Mouse (Mus musculus) left cerebral cortex, adult 18-20 months (tissue): ENCODE data around the gene Rps11. TPM values are rescaled to one million over a fixed set of nuclear protein-coding genes. Genes with fewer than 3 reads are reported as not detected.
A peak's percentile ranks its signal among the peaks of the same experiment; 100 is the strongest.
"Not testable (repeated sequence)": the region's sequence is repeated elsewhere in the genome, so short reads cannot be mapped to it uniquely, and the experiment has no call there.

Experiments used
- DNase-seq, 2 experiments: peaks; one replicate each; pipeline ENCODE4 v3.0.0; 2021 to 2022; ENCODE audit warnings: low spot score in 2 of 2, mixed read lengths in 1 of 2
- long read RNA-seq, 2 experiments: library from polyadenylated mRNA; stranded (forward); transcript quantifications; one replicate each; pipeline ENCODE4 v2.0.0; 2021
- total RNA-seq, 2 experiments: library from RNA; stranded (reverse); gene quantifications; 2 replicates each; pipeline ENCODE4 v1.2.3; 2021

Gene Rps11
- total RNA-seq = 100 to 1,000 TPM; 474 to 479 TPM
- long read RNA-seq, experiment 1, transcript Rps11-201 (5 exons, 661 nt) = major isoform, 81 of 89 reads
- long read RNA-seq, experiment 1, partial matches to known transcripts = 6 of 89 reads
- long read RNA-seq, experiment 1, other reads (novel, unspliced or antisense) = 2 of 89 reads
- long read RNA-seq, experiment 2, transcript Rps11-201 (5 exons, 661 nt) = major isoform, 110 of 115 reads
- long read RNA-seq, experiment 2, partial matches to known transcripts = 4 of 115 reads
- long read RNA-seq, experiment 2, other reads (novel, unspliced or antisense) = 1 of 115 reads

DNA sequence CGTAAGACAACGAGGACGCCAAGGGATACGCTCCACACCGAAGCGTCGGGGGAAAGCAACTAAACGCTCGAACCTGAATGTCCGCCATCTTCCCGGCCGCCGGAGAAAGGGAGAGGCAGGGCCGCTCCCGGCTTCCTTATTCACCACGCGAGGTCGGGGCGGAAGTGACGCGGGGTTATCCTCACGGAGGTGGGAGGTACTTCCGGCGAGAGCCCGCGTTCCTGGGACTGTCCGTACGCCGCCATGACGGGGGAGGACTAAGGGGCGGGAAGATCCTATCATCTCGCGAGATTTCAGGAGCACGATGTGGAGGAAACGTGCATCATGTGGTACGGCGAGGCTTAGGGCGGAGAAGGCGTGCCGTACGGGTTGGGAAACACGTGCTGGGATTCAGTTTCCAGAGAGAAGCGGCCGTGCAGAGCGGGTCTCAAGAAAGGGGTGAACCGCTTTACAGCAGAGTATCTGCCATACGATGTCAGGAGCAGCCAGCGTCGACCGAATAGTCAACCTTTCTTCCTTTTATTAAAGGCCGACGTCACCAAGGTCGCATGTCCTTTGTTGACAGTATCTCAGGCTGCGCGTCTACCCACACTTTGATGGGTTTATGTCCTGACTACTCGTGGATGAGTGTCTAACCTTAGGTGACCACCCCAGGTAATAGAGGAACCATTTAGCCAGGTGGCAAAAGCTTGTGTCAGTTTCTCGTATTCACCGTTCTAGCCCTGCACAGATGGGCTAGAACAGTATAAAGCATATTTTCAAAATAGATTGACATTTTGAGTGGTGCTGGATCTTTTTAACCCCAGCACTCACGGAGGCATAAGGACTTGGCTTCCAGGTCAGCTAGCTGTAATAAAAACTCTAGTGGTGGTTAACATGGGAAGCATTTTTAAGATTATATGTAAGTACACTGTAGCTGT is at the start of gene Rps11:
Gene Rps11 (minus strand): TSS at position 216 of the 920 bp plus-strand sequence.
- peak; percentile 99 for DNase-seq

DNA sequence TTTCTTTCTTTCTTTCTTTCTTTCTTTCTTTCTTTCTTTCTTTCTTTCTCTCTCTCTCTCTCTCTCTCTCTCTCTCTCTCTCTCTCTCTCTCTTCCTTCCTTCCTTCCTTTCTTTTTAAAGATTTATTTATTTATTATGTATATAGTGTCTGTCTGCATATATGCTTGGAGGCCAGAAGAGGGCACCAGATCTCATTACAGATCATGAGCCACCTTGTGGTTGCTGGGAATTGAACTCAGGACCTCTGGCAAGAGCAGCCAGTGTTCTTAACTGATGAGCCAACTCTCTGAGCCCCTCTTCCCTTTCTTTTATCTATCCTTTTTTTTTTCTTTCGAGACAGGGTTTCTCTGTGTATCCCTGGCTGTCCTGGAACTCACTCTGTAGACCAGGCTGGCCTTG is 49.5 kb upstream of the Rps11 start:
- DNase-seq = not testable (repeated sequence)

DNA sequence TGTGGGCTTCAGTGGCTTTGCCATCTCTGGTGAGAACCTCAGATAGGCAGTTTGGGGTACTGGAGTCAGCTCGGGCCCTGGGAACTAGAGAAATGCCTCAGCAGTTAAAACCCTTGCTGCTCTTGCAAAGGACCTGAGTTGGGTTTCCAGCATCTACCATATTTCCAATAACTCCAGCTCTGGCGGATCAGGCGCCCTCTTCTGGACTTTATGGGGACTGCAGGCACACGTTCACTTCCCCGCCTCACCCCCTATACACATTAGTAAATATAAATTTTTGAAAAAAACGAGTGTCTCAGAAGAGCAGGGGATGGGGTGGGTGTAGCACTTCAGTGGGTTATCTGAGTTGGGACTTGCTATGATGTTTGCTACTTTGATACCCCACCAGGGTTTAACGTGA is 48.7 kb upstream of the Rps11 start:
- DNase-seq = no peak

DNA sequence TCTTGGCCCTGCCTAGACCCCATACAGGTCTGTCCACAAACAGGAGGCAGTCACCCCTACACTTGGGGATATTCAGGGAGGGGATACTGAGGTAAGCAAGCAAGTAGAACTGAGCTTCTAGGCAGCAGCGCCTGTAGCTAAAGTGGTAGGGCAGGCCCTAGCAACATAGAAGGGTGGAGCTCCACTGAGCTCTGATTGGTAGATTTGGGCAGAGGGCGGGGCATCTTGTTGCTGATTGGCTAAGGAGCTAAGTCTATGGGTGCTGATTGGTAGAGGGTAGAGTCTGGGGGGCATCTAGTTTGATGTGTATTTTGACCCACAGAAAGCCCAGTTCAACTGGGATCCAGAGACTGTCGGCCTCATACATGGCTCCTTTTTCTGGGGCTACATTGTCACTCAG is 45.3 kb upstream of the Rps11 start:
- peak in 1 of 2 experiments; percentile 48 for DNase-seq

DNA sequence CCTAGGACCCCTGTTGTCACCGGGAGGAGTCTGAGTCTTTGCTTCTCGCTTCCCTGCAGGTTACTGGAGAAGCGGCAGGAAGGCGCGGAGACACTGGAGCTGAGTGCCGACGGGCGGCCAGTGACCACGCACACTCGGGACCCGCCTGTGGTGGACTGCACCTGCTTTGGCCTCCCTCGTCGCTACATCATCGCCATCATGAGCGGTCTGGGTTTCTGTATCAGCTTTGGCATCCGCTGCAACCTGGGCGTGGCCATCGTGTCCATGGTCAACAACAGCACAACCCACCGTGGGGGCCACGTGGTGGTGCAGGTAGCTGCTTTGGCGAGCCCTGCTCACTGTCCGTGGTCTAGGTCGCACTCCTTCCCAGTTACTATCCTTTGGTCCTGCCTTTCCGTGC is 44.4 kb upstream of the Rps11 start:
- DNase-seq = no peak

DNA sequence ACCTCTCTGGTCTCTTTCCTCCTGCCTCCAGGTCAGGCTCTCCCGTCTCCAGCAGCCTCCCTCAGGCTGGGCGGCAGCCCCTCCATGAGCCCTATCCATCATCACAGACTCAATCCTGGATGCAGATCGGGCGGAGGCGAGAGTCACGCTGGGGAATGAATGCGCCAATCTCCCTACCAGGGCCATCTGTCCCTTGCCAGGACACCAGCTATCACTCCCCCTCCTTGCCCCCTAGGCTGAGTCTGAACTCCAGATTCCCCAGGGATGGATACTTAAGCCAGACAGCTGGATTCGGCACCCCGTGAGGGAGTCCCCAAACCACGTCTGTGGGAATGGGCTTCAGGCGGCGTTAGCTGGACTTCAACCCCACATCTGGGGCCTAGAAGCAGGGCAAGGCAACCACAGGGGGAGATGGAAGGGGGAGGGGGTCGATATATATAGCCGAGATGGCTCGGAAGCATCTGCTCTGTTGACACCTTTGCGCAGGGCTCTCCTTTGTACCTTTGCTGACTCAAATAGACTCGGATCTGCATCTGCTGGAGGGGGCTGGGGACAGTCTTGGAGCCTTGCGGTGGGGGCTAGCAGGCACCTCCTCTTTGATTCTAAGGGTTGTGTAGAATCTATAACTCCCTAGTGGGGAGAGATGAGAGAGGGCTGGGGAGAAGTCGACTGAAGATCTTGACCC is 43.7 kb upstream of the Rps11 start:
- DNase-seq = peak in 1 of 2 experiments; percentile 73

DNA sequence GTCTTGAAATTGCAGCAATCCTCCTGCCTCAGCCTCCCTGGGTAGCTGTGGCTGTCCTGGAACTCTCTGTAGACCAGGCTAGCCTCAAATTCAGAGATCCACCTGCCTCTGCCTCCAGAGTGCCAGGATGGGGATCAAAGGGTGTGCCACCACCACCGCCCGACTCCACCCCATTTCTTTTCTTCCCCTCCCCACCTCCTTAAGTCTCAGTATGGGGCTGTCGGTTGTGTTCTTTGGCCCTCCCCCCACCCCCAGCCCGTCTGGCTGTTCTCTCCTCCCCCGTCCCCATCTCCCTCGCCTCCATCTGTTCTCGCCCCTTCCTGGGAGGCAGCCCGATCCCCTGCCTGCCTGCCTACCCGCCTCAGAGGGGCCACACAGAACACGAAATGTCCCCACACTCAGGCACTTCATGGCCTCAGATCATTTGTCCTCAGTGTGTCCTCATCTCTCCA is 42.7 kb upstream of the Rps11 start:
- DNase-seq = peak in 1 of 2 experiments; percentile 72

DNA sequence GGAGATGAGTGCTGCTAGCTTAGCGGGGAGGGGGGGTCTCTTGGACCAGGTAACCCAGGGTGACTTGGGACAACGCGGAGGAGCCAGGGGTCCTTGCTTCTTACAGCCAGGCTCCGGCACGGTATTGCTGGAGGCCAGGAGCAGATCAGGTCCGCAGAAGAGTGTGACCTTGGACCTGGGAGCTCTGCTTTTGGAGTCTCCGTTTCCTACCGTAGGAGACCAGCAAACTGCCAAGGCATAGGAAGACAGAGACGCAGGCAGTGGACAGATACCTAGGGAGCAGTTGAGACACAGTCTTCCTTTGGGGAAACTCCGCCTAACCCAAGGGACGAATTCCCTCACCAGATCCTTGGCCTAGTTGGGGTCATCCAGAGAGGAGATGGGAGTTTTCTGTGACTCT is 41.5 kb upstream of the Rps11 start:
- no peak for DNase-seq

DNA sequence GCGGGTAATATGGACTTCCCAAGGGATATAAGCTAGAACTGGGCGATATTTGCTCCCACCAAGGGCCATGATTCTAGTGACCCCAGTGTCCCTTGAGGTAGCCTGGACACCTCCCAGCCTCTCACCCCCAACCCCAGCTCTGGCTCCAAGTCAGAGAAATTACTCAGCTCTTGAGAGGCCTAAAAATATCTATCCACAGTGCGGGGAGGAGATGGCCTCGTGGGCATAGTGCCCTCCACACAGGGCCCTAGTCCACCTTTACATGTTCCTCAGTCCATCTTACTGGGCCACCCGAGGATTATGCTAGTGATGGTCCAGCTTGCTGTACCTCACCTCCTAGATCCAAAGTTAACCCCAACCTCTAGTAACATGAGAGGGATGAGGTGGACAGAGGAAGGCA is 40.6 kb upstream of the Rps11 start:
- DNase-seq = peak in 1 of 2 experiments; percentile 26

DNA sequence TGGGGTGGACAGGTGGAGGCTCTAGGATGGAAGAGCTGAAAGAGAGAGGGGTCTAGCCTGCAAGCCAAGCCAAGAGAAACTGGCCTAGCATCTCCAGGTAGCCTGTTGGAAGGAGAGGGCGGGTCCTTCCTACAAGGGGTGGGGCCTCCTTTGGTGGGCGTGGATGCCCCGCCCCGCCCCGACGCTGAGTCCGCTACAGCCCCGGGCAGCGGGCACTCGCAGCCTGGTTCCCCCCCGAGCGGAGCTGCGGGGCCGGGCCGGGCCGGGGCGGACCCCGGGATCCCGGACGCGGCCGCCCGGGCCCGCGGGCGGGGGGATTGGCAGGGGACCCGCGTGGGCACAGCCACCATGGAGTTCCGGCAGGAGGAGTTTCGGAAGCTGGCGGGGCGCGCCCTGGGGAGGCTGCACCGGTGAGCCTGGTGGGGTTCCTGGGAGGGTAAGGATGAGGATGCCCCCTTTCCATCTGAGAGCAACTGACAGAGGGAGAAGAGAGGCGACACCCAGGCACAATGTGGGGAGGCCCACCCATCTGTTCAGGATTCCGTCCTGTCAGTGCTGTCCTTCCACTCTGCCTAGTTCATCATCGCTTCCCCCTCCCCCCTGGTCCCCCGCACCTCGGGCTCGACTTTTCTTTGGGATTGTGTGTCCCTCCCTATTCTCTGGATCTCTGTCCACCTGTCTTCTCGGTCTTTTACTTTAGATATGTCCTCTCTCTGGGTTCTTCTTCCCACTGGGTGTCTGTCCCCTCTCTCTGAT is 39.7 kb upstream of the Rps11 start, which contains the start of gene Slc17a7:
Gene Slc17a7 (plus strand): TSS at position 215 of the 756 bp plus-strand sequence.
- peak; percentile 50 to 68 for DNase-seq

DNA sequence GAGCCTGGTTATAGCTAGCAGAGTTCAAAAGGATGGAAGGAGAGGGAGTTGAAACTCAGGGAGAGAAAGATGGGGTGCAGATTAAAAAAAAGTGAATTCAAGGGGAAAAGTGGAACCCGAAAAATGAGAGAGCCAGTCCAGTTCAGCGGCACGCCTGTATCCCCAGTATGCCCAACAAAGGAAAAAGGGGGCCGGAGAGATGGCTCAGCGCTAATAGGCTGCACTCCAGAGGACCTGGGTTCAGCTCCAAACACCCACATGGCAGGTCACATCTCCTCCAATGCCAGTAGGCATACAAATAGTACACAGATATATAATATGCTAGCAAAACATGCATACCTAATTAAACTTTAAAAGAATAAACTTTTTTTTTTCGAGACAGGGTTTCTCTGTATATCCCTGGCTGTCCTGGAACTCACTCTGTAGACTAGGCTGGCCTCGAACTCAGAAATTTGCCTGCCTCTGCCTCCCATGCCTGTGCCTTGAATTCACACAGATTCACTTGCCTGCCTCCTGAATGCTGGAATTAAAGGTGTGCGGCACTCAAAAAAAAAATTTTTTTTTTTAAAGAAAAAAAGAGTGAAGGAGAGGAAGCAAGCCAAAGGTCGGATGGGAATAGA is 38.9 kb upstream of the Rps11 start:
- no peak for DNase-seq

DNA sequence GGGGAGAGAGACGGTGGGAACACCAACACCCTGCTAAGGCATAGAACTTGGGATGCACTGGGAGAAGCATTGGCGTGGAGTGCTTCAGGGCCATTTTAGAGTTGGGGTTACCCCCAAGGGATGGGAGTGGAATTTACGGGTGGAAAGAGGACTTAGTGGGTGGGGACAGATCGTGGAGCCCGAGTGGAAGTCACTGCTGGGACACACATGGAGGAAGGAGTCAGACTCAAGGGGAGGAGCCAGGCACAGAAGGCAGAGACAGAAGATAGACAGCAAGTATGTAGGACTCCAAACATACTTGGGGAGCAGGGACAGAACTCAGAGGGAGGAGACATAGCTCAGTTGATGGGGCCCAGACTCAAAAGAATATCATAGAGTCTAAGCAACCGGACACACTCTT is 38.3 kb upstream of the Rps11 start:
- DNase-seq = peak in 1 of 2 experiments; percentile 36

DNA sequence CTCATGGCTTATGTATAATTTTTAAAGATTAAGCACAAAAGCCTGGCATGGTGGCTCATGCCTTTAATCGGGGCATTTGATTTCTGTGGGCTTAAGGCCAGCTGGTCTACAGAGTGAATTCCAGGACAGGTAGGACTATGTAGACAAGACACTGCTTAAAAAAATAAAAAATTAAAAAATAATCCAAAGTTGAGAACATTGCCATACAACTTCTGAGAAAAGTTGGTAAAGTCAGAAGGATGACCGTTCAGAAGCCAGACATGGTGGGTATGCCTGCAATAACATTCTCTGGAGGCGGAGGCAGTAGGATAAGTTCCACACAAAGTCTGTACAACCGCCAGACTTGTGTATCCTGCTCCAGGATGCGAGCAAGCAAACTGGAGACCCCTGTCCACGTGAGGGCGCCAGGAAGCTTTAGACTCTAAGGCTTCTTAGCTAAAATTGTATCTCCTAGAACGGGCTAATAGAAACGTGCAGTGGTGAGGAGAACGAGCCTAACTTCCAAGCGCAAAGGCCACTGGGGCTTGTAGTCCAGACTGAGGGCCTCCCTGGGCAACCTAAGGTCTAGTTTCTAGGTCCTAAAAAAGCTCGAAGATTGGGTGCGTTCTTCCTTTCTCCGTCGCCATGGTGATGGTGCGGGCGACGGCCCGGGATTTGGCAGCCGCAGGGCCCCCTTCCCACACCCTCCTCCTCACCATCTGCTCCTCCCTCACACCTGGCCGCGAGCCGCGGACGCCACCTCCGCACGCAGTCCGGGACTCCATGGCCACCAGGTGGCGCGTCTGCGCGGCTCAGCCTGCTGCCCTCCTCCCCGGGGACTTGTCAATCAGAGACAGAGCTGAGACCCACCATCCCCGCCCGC is 37.6 kb upstream of the Rps11 start:
- DNase-seq = peak; percentile 97

DNA sequence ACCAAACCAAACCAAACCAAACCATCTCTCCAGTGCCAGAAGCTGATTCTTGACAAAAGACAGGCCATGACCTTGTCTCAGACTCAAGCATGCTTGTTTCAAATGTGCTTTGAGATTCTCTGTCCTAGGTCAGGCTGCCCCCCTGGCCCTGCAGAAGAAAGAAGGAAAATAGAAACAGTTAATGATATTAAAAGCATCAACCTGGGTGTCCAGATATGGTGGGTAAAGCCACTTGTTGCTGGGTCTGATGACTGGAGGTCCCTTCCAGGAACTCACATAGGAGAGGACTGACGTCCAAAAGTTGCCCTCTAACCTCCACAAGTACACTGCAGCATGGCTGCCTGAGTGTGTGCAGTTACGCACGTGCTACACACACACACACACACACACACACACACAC is 36.6 kb upstream of the Rps11 start:
- DNase-seq = no peak

DNA sequence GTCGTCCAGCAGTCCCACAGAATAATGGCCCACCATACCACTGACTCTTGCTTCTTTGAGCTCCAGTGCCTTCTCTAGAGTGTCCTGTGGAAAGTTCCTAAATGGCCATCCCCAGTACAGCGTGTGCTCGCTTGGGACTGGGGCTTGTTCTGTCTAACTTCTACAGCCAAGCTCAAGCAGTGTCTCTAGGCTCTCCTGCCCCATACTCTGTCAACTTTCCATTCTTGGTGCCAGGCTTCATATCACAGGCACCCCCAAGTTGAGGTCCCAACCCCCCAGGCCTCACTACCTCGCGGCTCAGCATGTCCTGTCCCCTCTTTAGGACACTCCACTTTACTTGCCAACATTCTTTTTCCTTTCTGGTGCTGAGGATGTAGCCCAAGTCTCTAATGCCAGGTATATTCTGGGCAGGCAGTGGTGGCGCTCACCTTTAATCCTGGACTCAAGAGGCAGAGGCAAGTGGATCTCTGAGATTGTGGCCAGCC is 36.1 kb upstream of the Rps11 start:
- DNase-seq = no peak

DNA sequence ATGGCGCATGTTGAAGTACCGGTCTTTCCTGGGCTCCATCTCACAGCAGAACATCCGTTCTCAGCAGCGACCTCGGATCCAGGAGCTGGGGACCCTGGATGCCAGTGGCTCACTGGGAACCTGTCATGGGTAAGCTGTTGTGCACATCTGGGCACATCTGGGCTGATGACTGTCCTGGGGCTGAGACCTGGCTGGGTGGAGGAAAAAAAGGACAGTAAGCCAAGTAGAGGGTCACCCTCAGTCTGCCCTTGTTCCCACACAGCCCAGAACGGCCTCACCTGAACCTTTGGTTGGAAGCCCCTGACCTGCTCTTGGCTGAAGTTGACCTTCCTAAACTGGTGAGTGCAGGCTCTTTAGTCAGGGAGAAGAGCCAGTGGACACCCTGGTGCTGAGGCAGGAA is 34.8 kb upstream of the Rps11 start:
- no peak for DNase-seq

DNA sequence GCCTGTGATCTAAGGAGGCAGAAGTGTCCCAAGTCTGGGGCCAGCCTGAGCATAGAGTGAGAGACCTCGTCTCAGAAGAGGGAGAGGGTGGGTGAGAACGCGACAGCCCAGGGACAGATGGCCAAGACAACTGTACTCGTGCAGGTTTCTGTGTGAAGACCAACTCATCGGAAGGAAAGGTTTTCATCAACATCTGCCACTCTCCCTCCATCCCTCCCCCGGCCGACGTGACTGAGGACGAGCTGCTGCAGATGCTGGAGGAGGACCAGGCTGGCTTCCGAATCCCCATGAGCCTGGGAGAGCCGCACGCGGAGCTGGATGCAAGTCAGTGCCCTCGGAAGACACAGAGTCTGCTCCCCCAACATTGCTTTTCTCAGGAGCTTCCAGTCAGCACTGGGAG is 33.2 kb upstream of the Rps11 start:
- peak in 1 of 2 experiments; percentile 73 for DNase-seq

DNA sequence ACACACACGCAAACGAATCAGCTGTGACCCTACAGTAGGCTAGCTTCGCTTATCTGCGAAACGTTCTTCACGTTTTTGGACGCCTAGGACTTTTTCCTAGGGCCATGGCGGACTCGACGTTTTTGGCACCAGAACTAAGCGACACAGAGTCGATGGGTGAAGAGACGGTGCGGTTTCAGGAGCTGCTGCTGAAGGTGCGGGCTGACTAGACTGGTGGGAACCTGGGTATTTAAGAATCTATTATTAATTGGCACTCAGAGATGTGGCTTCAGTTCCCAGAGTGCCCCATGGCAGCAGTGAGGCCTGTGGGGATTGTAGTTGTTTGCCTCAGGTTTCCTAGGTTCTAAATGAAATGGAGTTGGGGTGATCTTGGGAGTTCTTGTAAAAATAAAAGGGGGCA is 32.0 kb upstream of the Rps11 start:
- DNase-seq = no peak

DNA sequence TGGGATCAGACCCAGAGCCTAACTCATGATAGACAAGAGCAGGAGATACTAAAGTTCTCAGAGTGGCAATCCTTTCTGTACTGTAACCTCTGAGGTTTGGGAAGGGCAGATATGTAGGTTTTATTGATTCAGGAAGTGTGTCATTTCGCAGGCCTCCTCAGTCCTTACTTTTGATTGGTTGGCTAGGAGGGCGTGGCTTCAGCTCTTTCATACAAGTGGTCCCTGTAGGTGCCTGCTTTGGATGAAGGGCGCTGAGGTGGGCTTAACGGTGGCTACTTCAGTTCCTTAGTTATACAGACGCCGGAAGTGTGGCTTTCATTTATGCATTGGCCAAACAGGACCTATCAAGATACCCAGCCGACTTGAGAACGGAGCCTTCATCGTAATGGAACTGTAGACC is 31.4 kb upstream of the Rps11 start:
- no peak for DNase-seq
